Mouse (Mus musculus) embryonic fibroblast, embryonic 13.5 days (primary cell): ENCODE measurements at regions not wholly inside any gene's neighbourhood (a gene's known extent, or its start where the extent isn't known, plus 50 kb on each side); places are given as distances from the start of the nearest gene placed in this dataset.

ENCODE experiments used
- CTCF ChIP-seq: IDR thresholded peaks from 2 replicates; pipeline ENCODE4 v1.5.1; 2011; ENCODE audit warnings: mild to moderate bottlenecking, control low read depth, low read length, moderate library complexity, borderline replicate concordance; ENCODE audit not compliant: insufficient read depth
- POLR2A ChIP-seq: IDR thresholded peaks from 2 replicates; pipeline ENCODE4 v1.6.1; 2011; ENCODE audit warnings: low read depth, mild to moderate bottlenecking, control low read depth, low read length, moderate library complexity

DNA sequence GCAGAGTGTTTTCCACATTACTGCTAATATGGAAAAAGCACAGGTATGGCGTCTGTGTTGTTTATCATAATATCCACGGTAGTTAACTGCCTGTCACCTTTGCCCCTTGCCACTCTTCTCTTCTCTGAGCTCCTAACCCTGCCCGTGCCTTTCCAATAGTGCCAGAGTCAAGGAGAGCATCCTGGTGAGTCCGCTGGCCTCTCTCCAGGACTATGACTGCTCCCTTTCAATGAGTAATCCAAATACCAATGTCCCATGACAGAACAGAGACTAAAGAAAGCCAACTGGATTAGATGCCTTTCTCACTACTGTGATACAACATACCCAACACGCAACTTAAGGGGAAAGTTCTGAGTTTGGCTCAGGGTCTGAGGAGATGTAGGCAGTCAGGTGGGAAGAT lies 430.8 kb upstream of the Adamts16 start:
- TF ChIP-seq CTCF (no peak), POLR2A (no peak)
